Mouse (Mus musculus): ENCODE data around the gene Specc1. TPM values are rescaled to one million over a fixed set of nuclear protein-coding genes. Genes with fewer than 3 reads are reported as not detected.
"Not testable (repeated sequence)": the region's sequence is repeated elsewhere in the genome, so short reads cannot be mapped to it uniquely, and the experiment has no call there.

Gene Specc1
- polyA plus RNA-seq, 1 experiment, result 16.9 TPM

DNA sequence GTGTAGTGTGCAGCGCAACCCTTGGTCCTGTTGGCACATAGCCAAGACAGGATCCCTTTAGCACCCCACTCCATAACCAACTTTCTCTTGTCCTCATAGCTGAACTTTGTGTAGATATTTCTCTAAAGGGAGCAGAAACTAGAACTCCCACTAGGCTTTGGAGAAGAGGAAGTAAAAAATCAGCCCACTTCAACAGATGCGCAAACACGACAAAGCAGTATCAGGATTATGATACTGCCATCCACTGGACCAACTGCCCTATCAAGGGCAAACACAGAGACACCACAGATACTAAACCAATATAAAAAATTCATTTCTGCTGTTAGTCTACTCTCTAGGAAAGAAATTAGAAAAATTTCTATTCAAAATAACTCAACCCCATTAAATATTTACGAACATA is 10.0 kb upstream of the Specc1 start:
- TF ChIP-seq POLR2A (IDR thresholded peaks at IDR 0.05; ENCODE audit: borderline replicate concordance, extremely low read depth, insufficient read depth, insufficient read length, poor library complexity, severe bottlenecking) (no peak), CTCF (IDR thresholded peaks at IDR 0.05; ENCODE audit: borderline replicate concordance, extremely low read depth, insufficient read depth, insufficient read length) (no peak)
- DNase-seq (ENCODE audit: low read depth), result no peak

DNA sequence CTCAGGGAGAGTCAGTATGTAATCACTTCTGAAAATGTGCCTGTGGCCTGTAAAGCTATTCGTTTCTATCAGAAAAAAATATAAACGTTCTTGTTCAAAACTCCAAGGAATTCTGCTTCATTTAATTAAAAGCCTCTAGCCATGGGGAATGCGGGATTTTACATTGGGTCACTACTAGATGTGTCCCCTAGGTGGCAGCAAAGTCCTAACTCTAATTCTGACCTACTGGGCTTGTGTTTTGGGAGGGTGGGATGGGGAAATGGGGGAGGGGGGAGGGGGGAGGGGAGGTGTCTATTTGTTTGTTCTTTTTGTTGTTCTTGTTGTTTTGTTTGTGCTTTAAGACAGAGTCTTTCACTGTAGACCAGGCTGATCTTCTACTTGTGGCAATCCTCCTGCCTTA is 7.2 kb upstream of the Specc1 start:
- TF ChIP-seq POLR2A (IDR thresholded peaks at IDR 0.05; ENCODE audit: borderline replicate concordance, extremely low read depth, insufficient read depth, insufficient read length, poor library complexity, severe bottlenecking) (no peak), CTCF (IDR thresholded peaks at IDR 0.05; ENCODE audit: borderline replicate concordance, extremely low read depth, insufficient read depth, insufficient read length) (peak; percentile 71; the same call in 1 of the 2 replicates)
- peak; percentile 68 for DNase-seq (ENCODE audit: low read depth)

DNA sequence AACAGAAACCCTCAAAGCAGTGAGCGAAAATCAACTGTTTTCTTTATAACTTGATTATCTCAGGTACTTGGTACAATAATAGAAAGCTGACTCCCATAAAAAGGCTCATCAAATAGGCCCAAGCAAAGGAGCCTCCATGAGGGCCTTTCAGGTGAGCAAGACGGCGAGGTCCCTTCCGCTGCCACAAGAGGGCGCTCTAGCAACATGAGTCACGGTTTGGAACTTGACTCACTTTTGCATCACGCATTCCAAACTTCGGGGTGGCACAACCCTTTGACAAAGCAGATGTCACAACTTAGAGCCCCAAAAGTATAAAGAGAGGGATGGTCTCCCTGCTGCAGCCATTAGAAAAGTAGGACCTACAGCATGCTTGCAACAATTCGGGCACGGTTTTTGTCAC is 5.9 kb upstream of the Specc1 start:
- peak; percentile 81 for DNase-seq (ENCODE audit: low read depth)
- TF ChIP-seq POLR2A (IDR thresholded peaks at IDR 0.05; ENCODE audit: borderline replicate concordance, extremely low read depth, insufficient read depth, insufficient read length, poor library complexity, severe bottlenecking) (no peak), CTCF (IDR thresholded peaks at IDR 0.05; ENCODE audit: borderline replicate concordance, extremely low read depth, insufficient read depth, insufficient read length) (peak; percentile 98)

DNA sequence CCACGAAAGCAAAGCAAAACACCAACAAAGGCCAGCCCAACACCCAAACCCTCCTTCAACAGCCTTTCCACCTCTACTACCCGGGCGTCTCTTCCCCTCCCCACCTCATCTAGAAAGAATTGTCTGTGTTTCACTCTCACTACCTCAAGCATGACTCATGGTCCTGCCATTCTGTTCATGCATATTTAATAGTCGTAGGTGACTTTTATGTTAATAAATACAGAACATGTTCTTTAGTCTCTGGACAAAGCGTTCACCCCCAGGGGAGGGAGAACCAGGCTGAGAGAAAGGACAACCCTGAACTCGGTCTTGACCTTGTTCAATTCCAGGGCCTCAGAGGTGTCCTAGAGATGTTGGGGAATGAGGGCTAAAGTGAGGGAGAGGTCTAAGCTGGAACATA is 1.4 kb upstream of the Specc1 start:
- no peak for DNase-seq (ENCODE audit: low read depth)
- TF ChIP-seq POLR2A (IDR thresholded peaks at IDR 0.05; ENCODE audit: borderline replicate concordance, extremely low read depth, insufficient read depth, insufficient read length, poor library complexity, severe bottlenecking), result no peak
- TF ChIP-seq CTCF (IDR thresholded peaks at IDR 0.05; ENCODE audit: borderline replicate concordance, extremely low read depth, insufficient read depth, insufficient read length), result no peak

DNA sequence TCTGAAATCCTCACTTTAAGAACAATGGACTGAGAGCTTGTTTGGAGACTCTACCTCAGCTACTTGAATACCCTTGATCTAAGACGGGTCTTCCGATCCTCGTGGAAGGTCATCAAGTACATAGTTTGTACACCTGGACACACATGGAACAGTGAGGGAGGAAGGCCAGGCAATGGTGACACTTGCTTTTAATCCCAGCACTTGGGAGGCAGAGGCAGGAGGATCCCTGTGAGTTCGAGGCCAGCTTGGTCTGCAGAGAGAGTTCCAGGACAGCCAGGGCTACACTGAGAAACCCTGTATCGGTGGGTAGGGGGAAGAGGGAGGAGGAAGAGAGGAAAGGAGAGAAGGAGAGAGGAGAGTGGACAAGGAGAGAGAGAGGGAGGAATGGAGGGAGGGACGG is 612 bp upstream of the Specc1 start:
- TF ChIP-seq CTCF (IDR thresholded peaks at IDR 0.05; ENCODE audit: borderline replicate concordance, extremely low read depth, insufficient read depth, insufficient read length), result no peak
- TF ChIP-seq POLR2A (IDR thresholded peaks at IDR 0.05; ENCODE audit: borderline replicate concordance, extremely low read depth, insufficient read depth, insufficient read length, poor library complexity, severe bottlenecking), result no peak
- DNase-seq (ENCODE audit: low read depth), result no peak

DNA sequence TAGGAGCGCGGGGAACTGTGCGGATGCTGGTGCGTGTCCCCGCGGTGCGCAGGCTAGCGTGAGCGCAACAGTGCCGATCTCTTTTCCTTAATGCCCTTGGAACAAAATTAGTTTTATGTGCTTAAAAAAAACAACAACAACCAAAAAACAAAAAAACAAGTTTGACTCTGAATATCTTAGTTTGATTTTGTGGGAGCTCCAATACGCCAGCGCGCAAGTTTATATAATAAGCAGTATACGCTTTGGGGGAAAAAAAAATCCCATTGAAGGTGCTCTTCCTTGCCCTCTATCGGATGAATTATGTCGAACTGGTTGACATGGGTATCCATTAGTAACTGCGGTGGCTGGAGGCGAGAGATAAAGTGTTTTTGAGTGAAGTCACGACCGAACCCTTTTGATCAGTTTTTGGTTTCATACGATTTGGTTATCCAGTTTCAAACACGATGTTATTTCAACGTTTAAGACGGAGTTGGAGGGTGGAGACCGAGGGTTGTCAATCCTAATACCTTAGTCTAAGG is 792 bp downstream of the Specc1 start:
- no peak for TF ChIP-seq POLR2A (IDR thresholded peaks at IDR 0.05; ENCODE audit: borderline replicate concordance, extremely low read depth, insufficient read depth, insufficient read length, poor library complexity, severe bottlenecking)
- TF ChIP-seq CTCF (IDR thresholded peaks at IDR 0.05; ENCODE audit: borderline replicate concordance, extremely low read depth, insufficient read depth, insufficient read length), result peak; percentile 23; the same call in 1 of the 2 replicates
- peak; percentile 70 for DNase-seq (ENCODE audit: low read depth)

DNA sequence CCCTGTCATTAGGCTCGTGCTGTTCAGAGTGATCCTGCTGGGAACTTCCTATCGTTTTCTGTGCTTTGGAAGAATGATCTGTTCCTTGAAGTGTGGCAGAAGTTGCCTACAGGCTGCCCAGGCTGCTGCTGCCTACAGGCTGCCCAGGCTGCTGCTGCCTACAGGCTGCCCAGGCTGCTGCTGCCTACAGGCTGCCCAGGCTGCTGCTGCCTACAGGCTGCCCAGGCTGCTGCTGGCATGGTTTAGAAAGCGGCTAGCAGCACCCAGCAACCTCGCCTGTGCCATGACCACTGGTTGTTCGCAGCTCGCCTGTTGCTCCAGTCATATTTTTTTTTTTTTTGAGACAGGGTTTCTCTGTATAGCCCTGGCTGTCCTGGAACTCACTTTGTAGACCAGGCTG is 2.1 kb downstream of the Specc1 start:
- DNase-seq (ENCODE audit: low read depth), result not testable (repeated sequence)

DNA sequence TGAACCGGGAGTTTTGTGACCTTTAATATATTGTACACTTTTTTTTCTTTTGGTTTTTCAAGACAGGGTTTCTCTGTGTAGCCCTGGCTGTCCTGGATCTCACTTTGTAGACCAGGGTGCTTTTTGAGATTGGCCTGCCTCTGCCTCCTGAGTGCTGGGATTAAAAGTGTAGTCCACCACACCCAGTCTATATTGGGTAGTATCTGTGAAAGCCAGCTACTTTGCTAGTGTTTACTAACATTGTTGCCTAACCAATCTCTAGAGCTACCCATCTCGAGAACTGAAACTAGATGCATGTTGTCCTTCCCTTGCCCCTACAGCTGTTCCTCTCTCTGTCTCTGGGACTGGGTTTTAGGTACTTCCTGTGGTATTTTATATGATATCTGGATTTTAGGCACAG is 3.5 kb downstream of the Specc1 start:
- DNase-seq (ENCODE audit: low read depth), result no peak
- TF ChIP-seq CTCF (IDR thresholded peaks at IDR 0.05; ENCODE audit: borderline replicate concordance, extremely low read depth, insufficient read depth, insufficient read length) (no peak), POLR2A (IDR thresholded peaks at IDR 0.05; ENCODE audit: borderline replicate concordance, extremely low read depth, insufficient read depth, insufficient read length, poor library complexity, severe bottlenecking) (no peak)

DNA sequence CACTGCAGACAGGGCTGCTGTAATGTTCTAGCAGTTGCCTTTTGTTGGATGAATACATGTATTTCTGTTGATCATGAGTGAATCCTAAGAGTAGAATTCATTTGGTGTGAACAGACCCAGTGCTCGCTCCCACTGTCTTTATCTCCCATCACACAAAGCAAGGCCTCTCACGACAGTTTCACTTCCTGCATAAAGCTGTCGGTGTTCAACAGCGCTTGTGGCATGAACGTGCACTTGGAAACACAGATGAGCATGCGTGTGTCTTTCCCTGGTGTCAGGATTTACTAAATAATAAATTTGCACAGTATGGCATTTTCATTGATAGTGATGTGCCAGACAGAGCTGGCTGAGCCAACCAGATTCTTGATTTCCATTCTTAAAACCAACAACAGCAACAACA is 6.1 kb downstream of the Specc1 start:
- no peak for DNase-seq (ENCODE audit: low read depth)
- TF ChIP-seq CTCF (IDR thresholded peaks at IDR 0.05; ENCODE audit: borderline replicate concordance, extremely low read depth, insufficient read depth, insufficient read length) (no peak), POLR2A (IDR thresholded peaks at IDR 0.05; ENCODE audit: borderline replicate concordance, extremely low read depth, insufficient read depth, insufficient read length, poor library complexity, severe bottlenecking) (no peak)

DNA sequence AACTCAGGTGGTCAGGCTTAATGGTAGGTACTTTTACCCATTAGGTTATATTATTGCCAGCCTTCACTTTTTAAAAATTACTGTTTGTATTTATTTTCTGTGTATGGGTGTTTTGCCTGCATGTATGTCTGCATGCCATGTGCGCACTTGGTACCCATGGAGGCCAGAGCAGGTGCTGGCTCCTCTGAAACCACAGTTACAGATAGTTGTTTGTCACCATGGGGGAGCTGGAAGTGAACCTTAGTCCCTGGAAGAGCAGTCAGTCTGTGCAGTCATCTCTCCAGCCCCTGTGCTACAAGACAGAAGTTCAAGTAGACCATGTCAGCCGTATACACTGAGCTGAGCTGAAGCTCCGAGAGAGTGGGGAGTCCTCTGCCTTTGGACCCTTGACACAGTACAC is 6.6 kb downstream of the Specc1 start:
- DNase-seq (ENCODE audit: low read depth), result no peak
- TF ChIP-seq CTCF (IDR thresholded peaks at IDR 0.05; ENCODE audit: borderline replicate concordance, extremely low read depth, insufficient read depth, insufficient read length) (no peak), POLR2A (IDR thresholded peaks at IDR 0.05; ENCODE audit: borderline replicate concordance, extremely low read depth, insufficient read depth, insufficient read length, poor library complexity, severe bottlenecking) (no peak)

DNA sequence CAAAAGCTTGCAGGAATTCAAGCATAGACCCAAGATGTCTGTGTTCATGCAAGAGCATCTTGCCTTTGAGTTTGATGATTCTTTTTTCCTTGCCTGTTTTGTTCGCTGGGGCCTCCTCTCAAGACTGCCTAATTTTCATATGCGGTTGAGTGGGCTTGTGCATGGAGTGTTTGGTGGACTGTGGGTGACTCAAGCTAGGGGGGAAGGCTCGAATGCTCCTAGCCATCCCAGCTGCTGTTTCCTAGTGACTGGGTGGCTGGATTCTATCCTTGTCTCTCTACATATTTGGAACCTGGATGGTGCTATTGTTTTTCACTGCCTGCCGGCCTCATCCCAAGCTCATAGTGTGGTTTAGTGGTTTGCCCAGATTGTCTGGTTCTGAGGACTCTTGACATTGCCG is 8.0 kb downstream of the Specc1 start:
- TF ChIP-seq POLR2A (IDR thresholded peaks at IDR 0.05; ENCODE audit: borderline replicate concordance, extremely low read depth, insufficient read depth, insufficient read length, poor library complexity, severe bottlenecking) (no peak), CTCF (IDR thresholded peaks at IDR 0.05; ENCODE audit: borderline replicate concordance, extremely low read depth, insufficient read depth, insufficient read length) (no peak)
- DNase-seq (ENCODE audit: low read depth), result no peak

DNA sequence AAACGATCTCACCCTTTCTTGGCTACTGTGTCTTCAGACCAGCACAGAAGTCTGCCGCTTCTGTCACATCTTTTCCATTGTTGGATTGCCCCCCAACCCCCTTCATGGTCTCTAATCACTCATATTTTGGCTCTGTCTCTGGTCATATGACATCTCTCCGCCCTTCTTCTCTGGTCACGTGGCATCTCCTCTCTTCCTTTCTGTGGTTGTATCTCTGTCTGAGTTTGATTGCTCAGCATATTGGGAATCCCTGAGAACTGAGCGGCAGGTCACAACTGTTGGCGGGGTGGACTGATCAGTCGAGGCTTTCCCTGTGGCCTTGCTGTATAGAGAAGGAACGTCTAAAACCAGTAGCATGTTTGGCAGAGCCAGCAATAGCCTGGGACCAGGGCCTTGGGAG is 10.5 kb downstream of the Specc1 start:
- TF ChIP-seq POLR2A (IDR thresholded peaks at IDR 0.05; ENCODE audit: borderline replicate concordance, extremely low read depth, insufficient read depth, insufficient read length, poor library complexity, severe bottlenecking) (no peak), CTCF (IDR thresholded peaks at IDR 0.05; ENCODE audit: borderline replicate concordance, extremely low read depth, insufficient read depth, insufficient read length) (no peak)
- no peak for DNase-seq (ENCODE audit: low read depth)

DNA sequence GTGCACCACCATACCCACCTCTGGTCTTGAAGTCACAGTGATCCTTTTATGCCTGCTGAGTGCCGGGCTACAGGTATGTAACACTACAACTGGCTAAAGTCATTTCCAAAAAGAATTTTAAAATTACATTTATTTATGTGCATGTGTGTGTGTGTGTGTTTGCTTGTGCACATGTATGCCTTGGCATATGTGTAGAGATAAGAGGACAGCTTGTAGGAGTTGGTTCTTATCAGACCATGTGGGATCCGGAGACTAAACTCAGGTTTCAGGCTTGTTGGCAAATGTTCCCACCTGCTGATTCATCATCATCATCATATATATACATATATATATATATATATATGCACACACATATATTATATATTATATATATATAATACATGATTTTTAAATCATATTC is 12.3 kb downstream of the Specc1 start:
- DNase-seq (ENCODE audit: low read depth), result no peak

More for the DNA sequence above, 12.3 kb downstream of the Specc1 start:
- TF ChIP-seq POLR2A (IDR thresholded peaks at IDR 0.05; ENCODE audit: borderline replicate concordance, extremely low read depth, insufficient read depth, insufficient read length, poor library complexity, severe bottlenecking) (no peak), CTCF (IDR thresholded peaks at IDR 0.05; ENCODE audit: borderline replicate concordance, extremely low read depth, insufficient read depth, insufficient read length) (no peak)
